Mouse (Mus musculus) olfactory bulb, adult 2 months (tissue): ENCODE data around the gene Fam126a. TPM values are rescaled to one million over a fixed set of nuclear protein-coding genes. Genes with fewer than 3 reads are reported as not detected.
A peak's percentile ranks its signal among the peaks of the same experiment; 100 is the strongest.
"Not testable (repeated sequence)": the region's sequence is repeated elsewhere in the genome, so short reads cannot be mapped to it uniquely, and the experiment has no call there.

Source experiments
- H3K27ac ChIP-seq: fragments of 200-500 bp; 2 replicates; pipeline ENCODE4 v1.5.1; 2012; ENCODE audit warnings: low read depth, low read length; ENCODE audit not compliant: insufficient read depth
- H3K4me1 ChIP-seq: fragments of 200-500 bp; 2 replicates; pipeline ENCODE4 v1.6.1; 2012; ENCODE audit warnings: low read length; ENCODE audit not compliant: control insufficient read depth, insufficient read depth
- H3K4me3 ChIP-seq: fragments of 200-500 bp; 2 replicates; pipeline ENCODE4 v1.5.1; 2012; ENCODE audit warnings: mild to moderate bottlenecking, low read depth, low read length, moderate library complexity; ENCODE audit not compliant: insufficient read depth
- CTCF ChIP-seq: fragments of 200-500 bp; IDR thresholded peaks from 2 replicates; pipeline ENCODE4 v1.5.1; 2012; ENCODE audit warnings: low read depth, mild to moderate bottlenecking, low read length, moderate library complexity; ENCODE audit not compliant: insufficient read depth
- POLR2A ChIP-seq: fragments of 200-500 bp; IDR thresholded peaks from 2 replicates; pipeline ENCODE4 v1.6.1; 2012; ENCODE audit warnings: mild to moderate bottlenecking, low read depth, low read length, moderate library complexity; ENCODE audit not compliant: insufficient read depth
- WGBS: fragments of 180-500 bp; shearing (Covaris S2); methylation state at CpG from one replicate; pipeline ENCODE4 v1.1.7; 2018; 5-methylcytosine and 5-hydroxymethylcytosine counted together
- polyA plus RNA-seq: library from polyadenylated mRNA; stranded (reverse); fragments of >200 nt; gene quantifications from 2 replicates; pipeline ENCODE4 v1.2.4, GENCODE M21; 2012; ENCODE audit warnings: low replicate concordance; ENCODE audit not compliant: missing spikeins, insufficient read depth, insufficient read length

Gene Fam126a
- polyA plus RNA-seq, 1 experiment, result not detected

DNA sequence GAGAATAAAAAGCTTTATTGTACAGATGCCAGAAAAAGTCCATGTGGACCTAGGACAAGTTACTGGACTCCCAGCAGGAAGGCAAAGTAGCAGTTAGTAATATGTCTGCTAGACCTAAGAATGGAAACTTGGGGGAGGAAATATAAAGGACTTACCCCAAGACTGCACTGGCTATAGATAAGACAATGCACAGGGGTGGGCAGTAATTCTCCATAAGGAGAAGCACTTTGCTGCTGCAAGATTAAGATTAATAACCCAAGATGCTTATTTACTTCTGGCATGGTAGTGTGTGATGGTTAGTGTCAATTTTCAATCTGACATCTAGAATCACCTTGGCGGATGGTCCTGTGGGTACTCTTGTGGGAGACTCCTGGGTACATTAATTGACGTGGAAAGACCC is 128.3 kb downstream of the Fam126a start:
- Histone ChIP-seq H3K27ac (no peak overlapping the region), H3K4me3 (no peak overlapping the region), H3K4me1 (0 out of 2 replicates have a peak, but pooled peaks cover 3% of the 10 kb centered on the region)
- WGBS, result 90% methylated on average over 2 of the region's 2 CpGs
- TF ChIP-seq CTCF, result no peak

DNA sequence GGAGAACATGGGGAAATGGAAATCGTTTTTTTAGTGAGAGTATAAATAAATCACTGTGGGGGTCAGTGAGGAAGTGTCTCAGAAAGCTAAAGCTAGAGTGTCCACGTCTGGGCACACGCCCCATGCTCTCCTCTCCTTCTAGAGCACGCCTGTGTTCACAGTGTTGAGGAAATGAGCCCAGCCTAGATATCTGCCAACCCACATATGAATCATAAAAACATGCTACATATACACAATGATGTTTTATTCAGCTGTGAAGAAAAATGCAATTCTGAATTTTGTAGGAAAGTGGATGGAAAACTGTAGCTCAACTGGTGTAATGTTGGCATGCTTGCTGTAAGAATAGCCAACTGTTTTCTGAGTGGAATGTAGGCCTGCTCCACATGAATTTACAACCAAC is 130.3 kb downstream of the Fam126a start:
- 79% methylated on average over 4 of the region's 4 CpGs for WGBS
- TF ChIP-seq CTCF (no peak), POLR2A (no peak)
- H3K4me3 ChIP-seq, result no peak overlapping the region
- H3K27ac ChIP-seq, result no peak overlapping the region
- H3K4me1 ChIP-seq, result no peaks in the 10 kb centered on the region

DNA sequence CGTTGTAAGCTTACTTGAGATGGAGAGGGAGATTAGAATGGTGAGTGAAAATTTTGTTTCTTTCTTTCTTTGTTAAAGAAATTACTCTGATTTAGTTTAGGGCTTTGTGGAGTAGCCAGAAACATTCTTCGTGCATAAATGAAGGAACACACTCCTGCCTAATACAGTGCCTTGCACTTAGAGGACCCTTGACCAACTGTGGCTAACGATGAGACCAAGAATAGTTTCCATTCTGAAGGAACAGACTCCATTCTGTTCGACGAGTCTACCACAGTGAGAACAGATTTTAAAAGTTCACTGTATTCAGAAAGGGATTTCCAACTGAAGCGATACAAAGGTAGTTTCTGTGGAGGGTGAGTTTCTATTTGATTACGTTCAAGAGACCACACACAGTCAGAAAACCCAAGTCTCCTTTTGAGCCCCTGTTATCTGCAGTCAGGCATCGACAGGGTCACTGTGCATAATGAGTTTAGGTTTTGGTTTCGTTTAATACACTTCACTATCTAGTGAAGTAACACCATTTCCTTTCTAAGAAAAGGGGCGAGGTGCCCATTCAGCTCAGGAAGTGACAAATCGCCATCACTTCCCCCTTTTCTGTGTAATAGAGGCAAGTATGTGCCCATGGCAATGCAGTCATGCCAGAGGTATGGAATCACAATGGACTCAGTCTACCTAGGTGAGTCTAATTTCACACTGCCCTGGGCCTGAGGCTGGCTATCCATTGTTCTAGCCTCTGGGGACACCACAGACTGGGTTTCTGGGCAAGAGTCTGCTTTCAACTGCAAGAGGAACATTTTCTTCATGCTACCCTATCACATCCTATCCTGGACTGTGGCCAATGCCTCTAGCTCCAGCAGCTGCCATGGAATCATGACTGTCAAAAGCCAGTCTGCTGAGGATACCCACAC is 136.4 kb downstream of the Fam126a start:
- 63% methylated on average over 11 of the region's 11 CpGs for WGBS
- TF ChIP-seq CTCF (no peak), POLR2A (no peak)
- no peak overlapping the region for H3K27ac ChIP-seq

DNA sequence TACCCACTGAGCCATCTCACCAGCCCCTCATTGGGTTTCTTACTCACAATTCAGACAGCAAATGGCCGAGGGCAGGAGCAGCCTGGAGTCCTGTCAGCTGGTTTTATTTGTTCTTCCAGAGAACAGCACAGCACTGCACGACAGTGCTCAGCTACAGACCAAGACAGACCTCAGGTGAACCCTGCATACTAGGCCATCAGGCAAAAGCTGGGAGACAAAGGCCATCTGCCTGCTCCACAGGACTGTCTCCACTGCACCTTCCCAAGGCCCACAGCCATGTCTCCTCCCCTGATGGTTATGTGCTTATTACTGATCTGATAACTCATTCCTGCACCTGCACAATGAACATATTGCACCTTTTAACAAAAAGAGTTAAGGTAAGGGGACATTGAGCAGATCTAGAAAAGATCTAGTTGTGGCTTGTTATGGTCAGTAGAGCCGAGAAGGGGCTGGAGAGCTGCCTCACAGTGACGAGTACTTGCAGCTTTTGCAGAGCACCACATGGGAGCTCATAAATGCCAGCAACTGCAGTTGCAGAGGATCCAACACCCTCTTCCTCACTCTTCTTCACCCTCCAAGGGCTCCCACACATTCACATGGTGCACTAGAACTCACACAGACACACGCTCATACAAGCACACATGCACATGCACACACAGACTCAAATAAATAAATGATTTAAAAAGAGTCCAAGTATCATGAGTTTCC is 137.2 kb downstream of the Fam126a start:
- TF ChIP-seq CTCF (no peak), POLR2A (no peak)
- H3K4me1 ChIP-seq, result no peaks in the 10 kb centered on the region
- no peak overlapping the region for H3K4me3 ChIP-seq
- 84% methylated on average over 5 of the region's 5 CpGs for WGBS
- no peak overlapping the region for H3K27ac ChIP-seq

More for the DNA sequence above, 136.4 kb downstream of the Fam126a start:
- no peak overlapping the region for H3K4me3 ChIP-seq
- no peaks in the 10 kb centered on the region for H3K4me1 ChIP-seq

DNA sequence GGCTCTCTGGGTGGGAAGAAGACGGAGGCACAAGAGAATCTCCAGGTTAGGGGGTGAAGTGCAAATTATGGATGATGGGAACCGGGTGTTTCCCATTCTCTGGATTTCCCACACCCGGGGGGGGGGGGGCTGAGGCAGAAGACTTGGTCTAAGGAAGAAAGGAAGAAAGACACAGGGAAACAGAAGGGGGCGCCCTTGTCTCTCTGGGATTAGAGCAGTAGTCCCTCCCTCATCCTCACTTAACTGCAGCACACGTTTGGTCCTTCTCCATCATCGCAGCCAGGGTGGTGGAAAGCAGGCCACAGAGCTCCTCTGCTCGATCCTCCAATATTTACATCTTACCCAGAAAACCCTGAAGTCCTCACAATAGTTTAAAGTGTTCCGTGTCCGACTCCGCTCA is 139.8 kb downstream of the Fam126a start:
- 39% methylated on average over 10 of the region's 10 CpGs for WGBS
- H3K4me1 ChIP-seq, result no peaks in the 10 kb centered on the region
- H3K4me3 ChIP-seq, result no peak overlapping the region
- H3K27ac ChIP-seq, result no peak overlapping the region
- TF ChIP-seq POLR2A (no peak), CTCF (peak; percentile 39; the same call in 1 of the 2 replicates)

DNA sequence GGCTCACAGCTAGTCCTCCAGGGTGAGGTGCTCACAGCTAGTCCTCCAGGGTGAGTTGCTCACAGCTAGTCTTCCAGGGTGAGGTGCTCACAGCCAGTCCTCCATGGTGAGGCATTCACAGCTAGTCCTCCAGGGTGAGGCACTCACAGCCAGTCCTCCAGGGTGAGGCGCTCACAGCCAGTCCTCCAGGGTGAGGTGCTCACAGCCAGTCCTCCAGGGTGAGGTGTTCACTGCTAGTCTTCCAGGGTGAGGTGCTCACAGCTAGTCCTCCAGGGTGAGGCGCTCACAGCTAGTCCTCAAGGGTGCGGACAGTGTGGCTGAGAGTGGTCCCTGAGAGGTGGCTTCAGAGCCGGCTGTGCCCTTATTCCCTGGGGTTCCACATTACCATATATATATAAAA is 141.0 kb downstream of the Fam126a start:
- TF ChIP-seq CTCF, result no peak
- TF ChIP-seq POLR2A, result no peak
- Histone ChIP-seq H3K4me1 (no peaks in the 10 kb centered on the region), H3K4me3 (no peak overlapping the region), H3K27ac (no peak overlapping the region)
- 87% methylated on average over 4 of the region's 4 CpGs for WGBS

DNA sequence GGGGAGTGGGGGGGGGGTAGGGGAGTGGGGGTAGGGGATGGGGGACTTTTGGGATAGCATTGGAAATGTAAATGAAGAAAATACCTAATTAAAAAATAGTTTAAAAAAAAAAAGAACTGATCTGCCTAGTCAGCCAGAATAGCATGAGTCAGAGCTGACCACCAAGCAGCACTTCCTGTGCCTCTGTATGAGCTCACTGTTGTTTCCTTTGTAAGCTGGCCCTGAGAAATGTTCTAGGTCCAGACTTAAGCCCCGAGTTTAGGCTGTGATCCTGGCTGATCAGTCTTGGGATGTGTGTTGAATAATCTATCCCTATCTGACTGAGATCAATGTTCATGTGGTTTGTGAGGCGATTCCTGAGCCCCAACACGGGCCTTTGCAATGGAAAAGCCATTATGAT is 143.4 kb downstream of the Fam126a start:
- WGBS, result 79% methylated on average over 3 of the region's 3 CpGs
- no peak overlapping the region for H3K4me3 ChIP-seq

DNA sequence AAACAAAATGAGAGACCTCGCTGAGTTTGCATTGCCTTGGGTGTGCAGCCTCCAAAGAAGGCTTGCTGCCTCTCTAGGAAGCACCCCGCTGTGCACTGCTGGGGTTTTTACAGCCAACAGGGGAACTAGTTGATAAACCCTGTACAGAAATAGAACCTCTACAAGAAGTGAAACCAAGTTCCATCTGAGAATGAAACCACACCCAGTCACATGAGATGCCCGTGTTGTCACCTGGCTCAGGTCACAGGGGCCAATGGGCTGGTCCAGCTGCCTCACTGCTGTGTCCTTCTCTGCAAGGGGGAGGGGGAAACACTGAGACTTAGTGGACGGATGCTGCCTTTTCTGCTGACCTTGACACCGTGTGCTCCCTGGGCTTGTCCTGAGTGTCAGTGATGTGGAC is 156.0 kb downstream of the Fam126a start:
- TF ChIP-seq POLR2A (no peak), CTCF (no peak)
- 53% methylated on average over 5 of the region's 5 CpGs for WGBS
- Histone ChIP-seq H3K4me3 (no peak overlapping the region), H3K27ac (peak overlapping the region; percentile 89), H3K4me1 (peaks cover 19% of the 10 kb centered on the region)

More for the DNA sequence above, 143.4 kb downstream of the Fam126a start:
- Histone ChIP-seq H3K4me1 (no peaks in the 10 kb centered on the region), H3K27ac (no peak overlapping the region)
- no peak for TF ChIP-seq CTCF
- no peak for TF ChIP-seq POLR2A

DNA sequence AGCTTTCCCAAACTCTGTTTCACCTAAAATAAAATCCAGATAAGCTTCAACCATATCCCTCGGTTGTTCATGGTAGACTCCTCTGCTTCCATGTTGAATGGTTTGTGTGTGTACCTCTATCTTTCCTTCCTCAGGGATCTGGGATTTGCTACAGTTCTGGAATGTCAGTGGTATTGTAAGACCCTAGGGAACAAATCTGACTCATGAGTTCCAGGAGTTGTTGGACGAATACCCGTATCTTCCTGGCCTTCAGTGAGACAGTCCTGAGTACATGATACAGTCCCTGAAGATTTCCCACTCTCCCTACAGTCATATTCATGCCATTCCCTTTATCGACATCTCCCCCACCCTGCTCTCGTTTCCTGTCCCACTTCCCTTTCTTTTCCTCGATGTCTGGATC is 157.9 kb downstream of the Fam126a start:
- 75% methylated on average over 6 of the region's 6 CpGs for WGBS

DNA sequence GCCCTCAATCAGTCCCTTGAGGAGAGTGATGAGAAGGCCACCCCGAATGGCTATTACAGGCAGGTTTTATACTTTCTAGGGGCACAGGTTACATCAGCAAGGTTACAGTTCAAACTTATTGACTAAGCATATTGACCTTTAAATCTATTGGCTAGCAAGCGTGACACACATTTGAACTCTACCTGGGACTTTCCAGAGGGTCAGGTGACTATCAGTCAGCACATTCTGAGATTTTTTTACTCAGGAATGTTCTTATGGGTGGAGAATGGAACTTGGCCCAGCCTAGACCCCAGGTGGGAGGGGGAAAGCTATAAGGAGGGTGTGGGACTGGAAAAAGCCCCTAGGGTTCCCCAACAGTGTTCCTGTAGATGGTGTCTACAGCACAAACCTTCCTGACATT is 159.2 kb downstream of the Fam126a start:
- peaks cover 13% of the 10 kb centered on the region for H3K4me1 ChIP-seq
- not testable (repeated sequence) for H3K4me3 ChIP-seq, H3K27ac ChIP-seq
- WGBS, result 93% methylated on average over 2 of the region's 2 CpGs

More for the DNA sequence above, 157.9 kb downstream of the Fam126a start:
- Histone ChIP-seq H3K27ac (no peak overlapping the region), H3K4me3 (no peak overlapping the region), H3K4me1 (peaks cover 16% of the 10 kb centered on the region)
- TF ChIP-seq CTCF (no peak), POLR2A (no peak)
